Mouse (Mus musculus): ENCODE results near the gene Olfr90.

GRCm38 (mm10) chr17:37072080-37072729 is 16.1 kb downstream of the Olfr90 start:
- no peak for TF ChIP-seq POLR2A (IDR thresholded peaks at IDR 0.05; ENCODE audit: insufficient read length, low read depth)
- TF ChIP-seq E2F4 (IDR thresholded peaks at IDR 0.05; ENCODE audit: insufficient read depth), result no peak
- TF ChIP-seq POLR2AphosphoS2 (IDR thresholded peaks at IDR 0.05; ENCODE audit: insufficient read length, low read depth), result no peak
- no peak for TF ChIP-seq TCF12 (IDR thresholded peaks at IDR 0.05; ENCODE audit: insufficient read depth, poor library complexity, severe bottlenecking)
- TF ChIP-seq MYOG (IDR thresholded peaks at IDR 0.05; ENCODE audit: control insufficient read depth in 1 of 3, insufficient read depth in 1 of 3, insufficient read length in 2 of 3, low read depth in 2 of 3), result no peak
- no peak for TF ChIP-seq MYOD1 (IDR thresholded peaks at IDR 0.05; ENCODE audit: control insufficient read depth in 1 of 3, insufficient read length in 2 of 3, low read depth in 2 of 3)
- TF ChIP-seq MAX (IDR thresholded peaks at IDR 0.05; ENCODE audit: low read depth), result no peak
- no peak for TF ChIP-seq TCF3 (IDR thresholded peaks at IDR 0.05; ENCODE audit: insufficient read length, low read depth)
- no peak for TF ChIP-seq USF1 (IDR thresholded peaks at IDR 0.05; ENCODE audit: low read depth)
- TF ChIP-seq REST (IDR thresholded peaks at IDR 0.05; ENCODE audit: insufficient read depth, insufficient read length), result no peak
- TF ChIP-seq CEBPB (IDR thresholded peaks at IDR 0.05; ENCODE audit: insufficient read depth, poor library complexity, severe bottlenecking), result no peak
- TF ChIP-seq SRF (IDR thresholded peaks at IDR 0.05; ENCODE audit: control insufficient read depth, insufficient read length, low read depth), result no peak
